Mouse (Mus musculus) MEL (cell line): ENCODE data around the gene Itk. TPM values are rescaled to one million over a fixed set of nuclear protein-coding genes. Genes with fewer than 3 reads are reported as not detected.

Source experiments
- DNase-seq: peaks from one replicate; pipeline ENCODE4 v3.0.0; 2011; ENCODE audit warnings: low read depth, low spot score
- H3K27ac ChIP-seq: 2 replicates; pipeline ENCODE4 v1.5.1; 2012; ENCODE audit warnings: low read depth, mild to moderate bottlenecking, control low read depth, low read length, moderate library complexity; ENCODE audit not compliant: control insufficient read depth
- H3K27me3 ChIP-seq, 2 experiments: fragments of 150-350 bp in 1 of 2; sonication (generic) in 1 of 2; 2 replicates each; pipeline ENCODE4 v1.6.1; 2012; ENCODE audit warnings: low read length in 2 of 2, mild to moderate bottlenecking in 2 of 2, improper control_type of control experiment in 1 of 2, moderate library complexity in 1 of 2; ENCODE audit not compliant: insufficient read depth in 2 of 2, control insufficient read depth in 1 of 2
- H3K36me3 ChIP-seq, 2 experiments: 2 replicates each; pipeline ENCODE4 v1.6.1; 2012 to 2014; ENCODE audit warnings: low read length in 2 of 2, improper control_type of control experiment in 1 of 2, inconsistent platforms in 1 of 2, mild to moderate bottlenecking in 1 of 2; ENCODE audit not compliant: insufficient read depth in 2 of 2, control insufficient read depth in 1 of 2
- H3K4me1 ChIP-seq, 2 experiments: fragments of 150-350 bp in 1 of 2; sonication (generic) in 1 of 2; 2 replicates each; pipeline ENCODE4 v1.6.1; 2012; ENCODE audit warnings: low read length in 2 of 2, improper control_type of control experiment in 1 of 2, mild to moderate bottlenecking in 1 of 2; ENCODE audit not compliant: insufficient read depth in 2 of 2, control insufficient read depth in 1 of 2
- H3K4me3 ChIP-seq, 2 experiments: fragments of 150-350 bp in 1 of 2; sonication (generic) in 1 of 2; 2 replicates each; pipeline ENCODE4 v1.5.1; 2012; ENCODE audit warnings: low read depth in 2 of 2, low read length in 2 of 2, mild to moderate bottlenecking in 2 of 2, moderate library complexity in 2 of 2, control low read depth in 1 of 2, improper control_type of control experiment in 1 of 2; ENCODE audit not compliant: control insufficient read depth in 1 of 2, insufficient read depth in 1 of 2
- H3K79me2 ChIP-seq: 2 replicates; pipeline ENCODE4 v1.6.1; 2012; ENCODE audit warnings: mild to moderate bottlenecking, low read length, moderate library complexity; ENCODE audit not compliant: control insufficient read depth, poor library complexity, insufficient read depth
- H3K9ac ChIP-seq: 2 replicates; pipeline ENCODE4 v1.6.1; 2012; ENCODE audit warnings: low read depth, mild to moderate bottlenecking, control low read depth, low read length, moderate library complexity; ENCODE audit not compliant: control insufficient read depth, poor library complexity, severe bottlenecking
- H3K9me3 ChIP-seq: fragments of 150-350 bp; sonication (generic); replicated peaks from 2 replicates; pipeline ENCODE4 v1.6.1; 2012; ENCODE audit warnings: mild to moderate bottlenecking, low read length, improper control_type of control experiment, moderate library complexity; ENCODE audit not compliant: insufficient read depth
- CHD2 ChIP-seq: IDR thresholded peaks from 2 replicates; pipeline ENCODE4 v1.6.1; 2011; ENCODE audit warnings: low read length, improper control_type of control experiment
- ELF1 ChIP-seq: IDR thresholded peaks from 2 replicates; pipeline ENCODE4 v1.6.1; 2014; ENCODE audit warnings: low read depth, mild to moderate bottlenecking, inconsistent platforms, low read length, improper control_type of control experiment, moderate library complexity
- EP300 ChIP-seq, 2 experiments: IDR thresholded peaks; 2 replicates each; pipeline ENCODE4 v1.6.1; 2011; ENCODE audit warnings: improper control_type of control experiment in 2 of 2, low read length in 2 of 2, low read depth in 1 of 2, mild to moderate bottlenecking in 1 of 2
- GABPA ChIP-seq: IDR thresholded peaks from 2 replicates; pipeline ENCODE4 v1.6.1; 2012; ENCODE audit warnings: low read depth, mild to moderate bottlenecking, inconsistent platforms, low read length, improper control_type of control experiment, moderate library complexity
- GATA1 ChIP-seq: IDR thresholded peaks from 2 replicates; pipeline ENCODE4 v1.6.1; 2011; ENCODE audit warnings: low read depth, low read length, improper control_type of control experiment
- JUND ChIP-seq: IDR thresholded peaks from 2 replicates; pipeline ENCODE4 v1.6.1; 2011; ENCODE audit warnings: low read depth, mild to moderate bottlenecking, improper control_type of control experiment, low read length
- KAT2A ChIP-seq: conservative IDR thresholded peaks from 2 replicates; pipeline ENCODE4 v1.6.1; 2012; ENCODE audit warnings: low read depth, low read length, improper control_type of control experiment, inconsistent platforms
- MAFK ChIP-seq: IDR thresholded peaks from 2 replicates; pipeline ENCODE4 v1.6.1; 2011; ENCODE audit warnings: low read depth, mild to moderate bottlenecking, low read length, improper control_type of control experiment, borderline replicate concordance
- MAX ChIP-seq: IDR thresholded peaks from 2 replicates; pipeline ENCODE4 v1.6.1; 2011; ENCODE audit warnings: low read length, improper control_type of control experiment
- MAZ ChIP-seq: IDR thresholded peaks from 2 replicates; pipeline ENCODE4 v1.6.1; 2012; ENCODE audit warnings: low read depth, mild to moderate bottlenecking, inconsistent platforms, low read length, improper control_type of control experiment
- MEF2A ChIP-seq: IDR thresholded peaks from 2 replicates; pipeline ENCODE4 v1.6.1; 2014; ENCODE audit warnings: low read depth, mild to moderate bottlenecking, inconsistent platforms, low read length, improper control_type of control experiment; ENCODE audit not compliant: poor library complexity, insufficient replicate concordance, severe bottlenecking; ENCODE audit errors: extremely low read depth
- MXI1 ChIP-seq: IDR thresholded peaks from 2 replicates; pipeline ENCODE4 v1.6.1; 2011; ENCODE audit warnings: mild to moderate bottlenecking, low read depth, low read length, improper control_type of control experiment
- POLR2AphosphoS5 ChIP-seq: IDR thresholded peaks from 2 replicates; pipeline ENCODE4 v1.6.1; 2012; ENCODE audit warnings: low read depth, borderline replicate concordance, mild to moderate bottlenecking, inconsistent platforms, low read length, moderate library complexity, mixed read lengths
- RCOR1 ChIP-seq: IDR thresholded peaks from 2 replicates; pipeline ENCODE4 v1.6.1; 2012; ENCODE audit warnings: low read depth, mild to moderate bottlenecking, inconsistent platforms, low read length, improper control_type of control experiment
- TCF12 ChIP-seq: IDR thresholded peaks from 2 replicates; pipeline ENCODE4 v1.6.1; 2014; ENCODE audit warnings: low read depth, mild to moderate bottlenecking, inconsistent platforms, low read length, improper control_type of control experiment, moderate library complexity
- UBTF ChIP-seq: IDR thresholded peaks from 2 replicates; pipeline ENCODE4 v1.6.1; 2012; ENCODE audit warnings: low read depth, mild to moderate bottlenecking, inconsistent platforms, low read length, improper control_type of control experiment, moderate library complexity, borderline replicate concordance; ENCODE audit not compliant: insufficient read depth
- ZC3H11A ChIP-seq: IDR thresholded peaks from 2 replicates; pipeline ENCODE4 v1.6.1; 2012; ENCODE audit warnings: low read depth, mild to moderate bottlenecking, inconsistent platforms, low read length, improper control_type of control experiment
- ZKSCAN1 ChIP-seq: IDR thresholded peaks from 2 replicates; pipeline ENCODE4 v1.6.1; 2012; ENCODE audit warnings: low read depth, mild to moderate bottlenecking, inconsistent platforms, low read length, improper control_type of control experiment, moderate library complexity
- ZMIZ1 ChIP-seq: IDR thresholded peaks from 2 replicates; pipeline ENCODE4 v1.6.1; 2012; ENCODE audit warnings: low read depth, mild to moderate bottlenecking, inconsistent platforms, low read length, improper control_type of control experiment, moderate library complexity
- polyA plus RNA-seq, 2 experiments: library from polyadenylated mRNA; stranded (reverse) in 1 of 2; unstranded in 1 of 2; fragments of >175 nt in 1 of 2; fragments of >200 nt in 1 of 2; gene quantifications; 2 replicates each; pipeline versions ENCODE4 v1.2.1 to v1.2.4; 2012; ENCODE audit warnings: low replicate concordance in 2 of 2, low read depth in 1 of 2; ENCODE audit not compliant: insufficient read length in 2 of 2, insufficient read depth in 1 of 2, missing spikeins in 1 of 2
- total RNA-seq: library from RNA; depleted of rRNA; stranded (reverse); fragments of 300-350 nt; gene quantifications from 2 replicates; pipeline ENCODE4 v1.2.3, GENCODE M21; 2012

Itk gene
- total and polyA plus RNA-seq, 3 experiments, result not detected

GRCm38 (mm10) chr11:46384925-46385324 lies 4.4 kb downstream of the Itk start:
- no peak overlapping the region for H3K9ac ChIP-seq
- no peak for DNase-seq
- no peaks in the 10 kb centered on the region for H3K79me2 ChIP-seq
- H3K9me3 ChIP-seq, result no peaks in the 10 kb centered on the region
- no peak overlapping the region for H3K4me3 ChIP-seq
- H3K27me3 ChIP-seq, result peaks cover 0 to 5% of the 10 kb centered on the region in 2 experiments
- H3K27ac ChIP-seq, result no peak overlapping the region
- no peaks in the 10 kb centered on the region for H3K36me3 ChIP-seq
- TF ChIP-seq TCF12 (no peak), MAZ (no peak), MAX (no peak), ZMIZ1 (no peak), GATA1 (no peak)
- H3K4me1 ChIP-seq, result no peaks in the 10 kb centered on the region

- Histone ChIP-seq H3K36me3 (no peaks in the 10 kb centered on the region), H3K27me3 (peaks cover 0 to 1% of the 10 kb centered on the region in 2 experiments; a peak in 3 of 4 replicates), H3K27ac (no peak overlapping the region), H3K9ac (no peak overlapping the region), H3K4me3 (no peak overlapping the region), H3K79me2 (no peaks in the 10 kb centered on the region), H3K4me1 (no peaks in the 10 kb centered on the region), H3K9me3 (no peaks in the 10 kb centered on the region)
- TF ChIP-seq EP300 (IDR thresholded peaks at IDR 0.05; ENCODE audit: low read depth in 1 of 2, low read length in 2 of 2), result no peak
- no peak for TF ChIP-seq POLR2AphosphoS5
- no peak for TF ChIP-seq MXI1
- no peak for TF ChIP-seq UBTF
- no peak for TF ChIP-seq KAT2A
- no peak for TF ChIP-seq ELF1
- TF ChIP-seq JUND, result no peak
- no peak for TF ChIP-seq ZKSCAN1
- no peak for DNase-seq
Observed at GRCm38 (mm10) chr11:46382466-46382865, 6.8 kb downstream of the Itk start.

GRCm38 (mm10) chr11:46380097-46380675 lies 9.1 kb downstream of the Itk start:
- Histone ChIP-seq H3K27ac (no peak overlapping the region), H3K4me3 (no peak overlapping the region), H3K9ac (no peak overlapping the region), H3K36me3 (no peaks in the 10 kb centered on the region), H3K4me1 (no peaks in the 10 kb centered on the region), H3K27me3 (peaks cover 2 to 3% of the 10 kb centered on the region in 2 experiments), H3K79me2 (no peaks in the 10 kb centered on the region), H3K9me3 (no peaks in the 10 kb centered on the region)
- no peak for TF ChIP-seq MEF2A
- TF ChIP-seq CHD2, result no peak
- no peak for TF ChIP-seq GABPA
- no peak for TF ChIP-seq MAFK
- TF ChIP-seq EP300 (IDR thresholded peaks at IDR 0.05; ENCODE audit: low read depth in 1 of 2, low read length in 2 of 2), result no peak
- no peak for TF ChIP-seq RCOR1
- no peak for TF ChIP-seq ELF1
- TF ChIP-seq ZC3H11A, result no peak
- DNase-seq, result no peak
